Mouse (Mus musculus) lung, adult 18-20 months (tissue): ENCODE data around the gene Tmem174.
A peak's percentile ranks its signal among the peaks of the same experiment; 100 is the strongest.

Source experiments
- DNase-seq, 2 experiments: peaks; one replicate each; pipeline ENCODE4 v3.0.0; 2022; ENCODE audit warnings: mixed read lengths in 2 of 2

Gene Tmem174

DNA sequence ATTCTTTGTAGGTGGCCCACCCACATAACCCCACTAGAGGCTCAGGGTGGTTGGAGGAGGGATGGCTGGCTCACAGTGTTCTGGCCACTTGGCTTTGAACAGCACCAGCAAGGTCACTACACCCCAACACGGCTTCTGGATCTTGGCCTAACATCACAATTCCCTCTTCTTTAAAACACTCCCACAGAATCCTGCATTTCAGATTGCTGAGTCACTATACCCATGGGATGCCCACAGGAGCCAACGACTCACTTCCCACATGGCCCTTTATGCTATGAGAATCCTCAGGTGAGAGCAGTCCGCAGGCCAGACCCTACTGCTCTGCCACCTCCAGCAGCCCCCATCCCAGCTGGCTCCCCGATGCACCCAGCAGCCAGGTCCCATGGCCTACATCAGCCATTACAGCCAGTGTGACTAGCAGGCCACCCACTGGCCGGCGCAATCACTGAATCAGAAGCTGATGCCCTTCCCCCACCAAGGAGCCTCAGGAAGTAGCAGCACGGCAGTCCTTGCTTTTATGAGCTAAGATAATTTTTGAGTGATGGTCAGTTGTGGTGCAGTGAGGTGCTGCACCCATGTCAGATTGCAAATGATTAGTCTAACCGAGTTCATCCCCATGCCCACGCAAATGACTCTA lies 4.8 kb downstream of the Tmem174 start:
- DNase-seq, result no peak

DNA sequence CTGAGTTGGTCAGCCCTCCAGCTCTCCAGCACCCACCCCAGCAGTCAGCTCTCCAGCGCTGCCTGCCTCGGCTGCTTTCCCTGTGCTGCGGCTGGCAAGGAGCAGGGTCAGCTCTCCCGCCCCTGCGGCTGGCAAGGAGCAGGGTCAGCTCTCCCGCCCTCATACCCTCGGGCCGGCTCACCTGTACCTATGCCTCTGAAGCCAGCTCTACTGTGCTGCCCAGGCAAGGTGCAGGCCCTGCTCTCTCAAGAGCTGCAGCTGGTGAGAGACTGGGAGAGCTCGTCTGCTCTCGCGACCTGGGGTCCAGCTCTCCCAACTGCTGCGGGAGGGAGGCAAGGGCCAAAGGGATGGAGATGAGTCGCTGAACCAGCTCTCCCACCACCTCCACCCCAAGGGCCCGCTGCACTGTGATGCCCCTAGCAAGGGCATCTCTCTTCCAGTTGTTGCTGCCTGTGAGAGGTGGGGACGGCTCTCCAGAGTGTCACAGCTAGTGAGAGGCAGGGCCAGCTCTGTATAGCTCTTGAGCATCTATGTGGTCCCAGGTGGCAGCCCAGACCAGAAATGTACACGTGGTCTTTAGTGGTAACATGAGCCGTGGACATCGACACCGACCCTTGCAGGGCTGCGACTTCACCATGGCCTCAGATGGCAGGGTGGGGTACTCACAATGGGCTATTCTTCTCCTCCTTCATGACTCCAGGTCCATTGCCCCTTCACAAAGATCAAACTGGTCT lies 5.9 kb downstream of the Tmem174 start:
- no peak for DNase-seq

DNA sequence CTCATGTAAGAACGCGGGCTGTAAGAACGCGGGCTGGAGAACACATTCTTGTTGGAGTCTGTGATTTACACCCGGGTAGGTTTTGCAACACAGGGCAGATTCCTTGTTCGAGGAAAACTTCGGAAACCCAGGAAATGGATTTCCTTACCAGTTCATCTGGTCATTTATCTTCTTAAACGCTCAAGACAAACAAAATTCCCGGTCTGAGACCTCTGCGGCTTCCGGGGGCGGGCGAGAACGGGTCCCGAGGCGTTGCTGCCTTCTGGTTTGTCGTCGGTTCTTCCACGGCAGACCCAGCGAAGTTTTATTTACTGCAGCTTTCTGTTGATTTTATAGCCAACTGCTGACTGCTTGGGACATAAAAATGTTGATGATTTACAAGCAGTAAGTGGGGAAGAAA lies 10.5 kb downstream of the Tmem174 start:
- DNase-seq, result no peak

GRCm38 (mm10) chr13:98624506-98624905 lies 12.7 kb downstream of the Tmem174 start:
- no peak for DNase-seq

- no peak for DNase-seq
Measured at GRCm38 (mm10) chr13:98622881-98623549, 14.2 kb downstream of the Tmem174 start.

DNA sequence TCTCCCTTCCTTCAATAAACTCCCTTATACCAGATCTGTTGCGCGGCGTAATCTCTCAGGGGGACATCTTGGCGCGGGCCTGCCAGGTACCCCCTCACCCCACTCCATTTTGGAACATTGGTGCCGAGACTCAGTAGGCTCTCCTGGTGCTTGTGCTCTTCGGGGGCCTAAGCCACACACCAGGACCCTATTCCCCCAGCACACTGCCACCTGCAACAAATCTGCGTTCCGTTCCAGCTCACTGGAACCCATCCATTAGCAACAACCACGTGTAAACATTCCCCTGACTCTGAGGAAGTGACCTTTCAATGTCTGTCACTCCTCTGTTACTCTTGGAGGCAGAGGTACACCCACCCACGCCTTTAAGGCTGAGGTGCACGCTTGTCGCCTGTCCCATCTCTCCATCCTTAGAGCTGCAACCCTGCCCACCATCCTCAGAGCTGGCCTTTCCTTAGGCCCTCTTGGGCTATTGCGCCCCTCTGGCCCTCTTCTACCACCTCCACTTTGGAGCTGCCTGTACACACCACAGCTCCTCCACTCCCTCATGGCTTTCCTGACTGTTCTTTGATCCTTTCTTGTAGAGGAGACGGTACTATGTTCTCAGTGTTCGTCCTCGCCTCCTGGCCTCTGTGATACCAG lies 19.7 kb downstream of the Tmem174 start:
- no peak for DNase-seq

GRCm38 (mm10) chr13:98607885-98608477 lies 29.2 kb downstream of the Tmem174 start:
- no peak for DNase-seq

DNA sequence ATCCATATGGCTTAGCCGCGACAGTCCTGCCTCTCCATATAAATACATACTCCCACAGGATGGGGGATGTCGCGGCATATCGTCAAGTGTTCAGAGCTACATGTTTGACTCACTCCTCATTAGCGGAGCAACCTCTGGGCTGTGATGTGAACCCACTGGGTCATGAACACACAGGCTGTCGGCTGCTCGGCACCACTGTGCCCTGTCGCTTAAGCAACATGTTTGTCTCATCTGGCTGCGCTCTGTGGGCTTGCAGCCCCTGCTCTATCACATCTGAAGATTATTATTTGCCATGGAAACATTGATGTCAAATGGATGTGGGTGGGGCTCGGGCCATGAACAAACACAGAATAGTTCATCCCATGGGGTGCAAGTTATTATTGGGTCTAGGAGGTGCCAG lies 33.4 kb downstream of the Tmem174 start:
- DNase-seq, result no peak

GRCm38 (mm10) chr13:98596746-98597145 lies 40.5 kb downstream of the Tmem174 start:
- DNase-seq, result no peak

- DNase-seq, result no peak
Measured at GRCm38 (mm10) chr13:98594726-98595141, 42.5 kb downstream of the Tmem174 start.

DNA sequence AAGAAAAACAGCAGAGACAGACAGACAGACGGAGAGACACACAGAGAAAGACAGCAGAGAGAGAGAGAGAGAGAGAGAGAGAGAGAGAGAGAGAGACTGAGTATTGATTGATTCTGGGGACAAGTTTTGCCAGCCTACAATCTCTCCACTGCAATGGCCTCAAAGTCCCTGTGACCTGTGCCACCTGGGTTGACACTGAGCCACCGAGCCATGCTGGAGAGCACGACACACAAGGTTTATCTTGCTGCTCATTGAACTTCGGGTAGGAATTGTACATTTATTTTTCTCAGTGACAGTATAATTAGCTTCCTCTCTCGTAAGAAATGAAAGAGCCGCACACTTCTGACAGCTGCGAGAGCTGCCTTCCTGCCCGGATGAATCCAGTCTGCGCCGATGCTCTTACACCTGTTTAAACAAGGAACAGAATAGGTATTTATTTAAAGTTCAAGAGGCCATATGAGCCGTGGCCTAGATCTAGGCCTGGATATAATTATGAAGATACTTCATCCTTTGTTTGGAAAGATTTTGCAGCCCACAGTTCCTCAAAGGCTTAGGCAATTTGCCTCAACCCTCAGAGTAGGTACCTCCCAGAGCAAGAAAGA lies 43.2 kb downstream of the Tmem174 start:
- DNase-seq, result no peak

- DNase-seq, result no peak
Measured at GRCm38 (mm10) chr13:98591406-98591805, 45.8 kb downstream of the Tmem174 start.

DNA sequence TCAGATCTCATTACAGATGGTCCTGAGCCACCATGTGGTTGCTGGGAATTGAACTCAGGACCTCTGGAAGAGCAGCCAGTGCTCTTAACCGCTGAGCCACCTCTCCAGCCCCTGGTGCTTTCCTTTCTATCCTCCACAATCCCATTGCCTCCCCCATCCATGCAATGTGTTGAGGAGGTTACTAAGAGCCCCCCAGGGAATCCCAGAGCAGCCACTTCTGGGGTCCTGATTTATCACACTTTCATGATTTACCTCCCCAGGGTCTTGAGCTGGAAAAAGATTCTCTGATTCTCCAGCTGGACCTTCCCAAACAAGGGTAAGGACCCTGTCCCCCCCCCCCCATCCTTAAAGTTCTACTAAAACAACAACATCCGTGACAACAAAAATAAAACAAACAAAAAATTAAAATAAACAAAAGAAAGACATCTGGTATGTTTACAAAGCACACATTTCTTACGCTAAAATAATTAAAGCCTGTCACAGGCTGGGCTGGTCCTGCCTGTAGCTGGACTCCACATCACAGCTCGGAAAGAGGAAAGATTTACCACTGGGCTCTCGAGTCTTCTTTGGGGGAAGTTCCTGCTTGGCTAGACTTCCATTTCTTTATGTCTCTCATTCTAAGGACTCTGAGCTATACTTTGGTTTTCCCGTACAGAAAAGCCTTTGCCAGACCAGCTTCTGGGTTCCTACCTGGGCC lies 46.4 kb downstream of the Tmem174 start:
- DNase-seq, result no peak

GRCm38 (mm10) chr13:98589572-98589971 lies 47.6 kb downstream of the Tmem174 start:
- DNase-seq, result no peak

DNA sequence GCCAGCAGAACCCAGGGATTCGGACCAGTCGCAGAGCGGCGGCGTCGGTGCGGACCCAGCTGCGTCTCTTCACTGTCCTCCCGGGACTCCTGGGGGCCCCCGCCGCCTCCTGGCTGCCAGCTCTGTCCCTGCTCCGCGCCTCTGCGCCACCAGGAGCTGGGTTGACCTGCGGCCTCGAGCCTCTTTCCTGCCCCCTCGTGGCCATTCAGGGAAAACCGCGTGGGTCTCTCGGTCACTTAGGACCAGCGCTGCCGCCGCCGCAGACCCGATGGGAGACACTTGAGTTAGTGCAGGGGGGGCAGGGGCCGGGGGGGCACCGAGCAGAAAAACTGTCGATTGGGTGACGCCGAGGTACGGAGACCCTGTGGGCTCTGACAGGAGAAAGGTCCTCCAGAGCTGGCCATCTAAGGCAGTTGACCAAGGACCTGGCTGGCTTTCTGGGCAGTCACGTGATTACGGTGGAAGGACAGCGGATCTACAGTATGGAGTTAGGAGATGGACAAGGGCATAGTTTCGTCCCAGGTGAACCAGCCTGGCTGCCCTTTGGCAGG lies 48.2 kb downstream of the Tmem174 start:
- peak; percentile 73 to 82 for DNase-seq

- DNase-seq, result no peak
Measured at GRCm38 (mm10) chr13:98588480-98588879, 48.7 kb downstream of the Tmem174 start.

- no peak for DNase-seq
Measured at GRCm38 (mm10) chr13:98587639-98588038, 49.6 kb downstream of the Tmem174 start.

DNA sequence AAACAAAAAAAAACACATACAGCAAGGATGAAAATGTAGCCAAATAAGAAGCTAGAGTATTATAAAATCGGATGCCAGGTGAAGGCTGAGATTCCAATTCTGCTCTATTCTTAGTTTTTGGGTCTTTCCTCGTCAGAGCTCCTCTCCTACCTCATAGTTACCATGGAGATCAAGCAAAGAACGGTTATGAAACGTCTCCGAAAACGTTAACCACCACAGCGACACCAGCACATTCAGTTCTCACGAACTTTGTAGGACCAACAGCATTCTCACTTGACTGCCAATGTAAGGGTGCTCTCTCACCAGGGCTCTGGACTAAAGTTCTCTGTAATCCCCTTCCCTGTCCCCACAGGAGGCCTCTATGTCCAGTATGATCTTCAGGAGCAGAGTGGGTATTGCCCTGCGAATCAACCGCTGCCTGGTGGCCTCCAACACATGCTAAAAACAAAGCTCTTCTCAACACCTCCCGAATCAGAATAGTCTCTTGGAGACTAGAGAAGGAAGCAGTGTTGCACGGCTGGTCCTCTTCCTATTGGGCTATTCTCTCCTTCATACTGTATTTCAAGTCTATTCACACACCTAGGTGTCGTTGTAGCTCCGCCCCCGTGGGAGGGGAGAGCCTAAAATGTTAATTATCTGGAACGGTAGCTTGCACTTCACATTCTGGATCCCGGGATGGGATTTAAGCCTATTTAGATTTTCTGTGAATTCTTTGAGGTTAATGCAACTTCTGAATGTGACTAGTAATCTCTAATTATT lies 50.2 kb downstream of the Tmem174 start:
- no peak for DNase-seq
